Mouse (Mus musculus): ENCODE measurements at regions not wholly inside any gene's neighbourhood (a gene's known extent, or its start where the extent isn't known, plus 50 kb on each side); places are given as distances from the start of the nearest gene placed in this dataset.
A peak's percentile ranks its signal among the peaks of the same experiment; 100 is the strongest.

DNA sequence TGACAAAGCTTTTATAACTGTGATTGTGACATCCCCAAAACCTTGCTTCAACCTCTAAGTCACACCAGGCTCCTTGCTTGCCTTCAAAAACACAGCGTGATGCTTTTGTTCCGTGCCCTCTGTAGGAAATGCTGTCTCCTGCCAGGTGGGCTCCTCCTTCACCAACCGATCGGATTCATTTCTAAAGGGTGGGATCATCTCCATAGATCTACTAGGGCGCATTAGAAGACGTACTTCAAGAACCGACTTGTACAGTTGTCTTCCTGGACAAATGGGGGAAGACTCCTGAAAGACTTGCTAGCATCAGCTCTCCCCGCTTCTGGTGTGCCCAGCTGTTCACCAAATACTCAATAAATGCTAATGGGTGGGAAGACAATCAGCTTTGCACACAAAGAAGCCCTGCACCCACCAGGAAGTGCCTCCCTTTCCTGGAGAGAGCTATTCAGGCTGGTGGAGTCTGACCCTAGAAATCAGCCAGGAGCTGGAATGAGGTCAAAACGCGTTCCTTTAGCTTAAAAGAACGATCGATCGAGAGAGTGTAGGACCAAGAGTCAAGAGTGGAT, 53.0 kb downstream of the Hoxa1 start:
- Histone ChIP-seq H3K4me3 (replicated peaks) (no peak overlapping the region), H3K36me3 (no peaks in the 10 kb centered on the region), H3K27ac (no peak overlapping the region), H3K9me3 (no peaks in the 10 kb centered on the region), H3K4me1 (no peaks in the 10 kb centered on the region), H3K27me3 (replicated peaks) (0 out of 2 replicates have a peak, but pooled peaks cover 4% of the 10 kb centered on the region), H3K9ac (no peak overlapping the region), H3K4me2 (0 out of 2 replicates have a peak overlapping the region, but pooled peaks have one; percentile 14)
- WGBS, result 42% methylated on average over 13 of the region's 13 CpGs
- ATAC-seq (ENCODE audit: insufficient read depth, low FRiP score, low read depth), result no peak

DNA sequence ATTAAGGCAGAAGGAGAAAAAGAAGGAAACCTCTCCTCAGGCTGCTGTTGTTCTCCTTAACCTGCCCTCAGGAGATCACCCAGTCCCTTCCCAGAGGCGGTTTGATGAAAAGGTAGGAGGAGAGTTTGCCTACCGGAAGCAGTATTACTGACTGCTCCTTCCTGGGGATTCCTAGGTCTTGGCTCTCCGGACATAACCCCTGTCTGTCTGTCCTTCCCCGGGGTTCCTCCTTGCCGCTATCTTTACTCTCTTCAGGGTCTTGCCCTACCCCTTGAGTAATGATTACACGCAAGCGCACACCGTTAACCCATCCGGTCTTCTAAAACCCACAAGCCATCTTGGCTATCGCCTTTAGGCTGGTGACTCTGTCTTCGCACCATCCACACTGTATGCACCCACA, 54.0 kb downstream of the Hoxa1 start:
- 0 out of 2 replicates have a peak, but pooled peaks cover 4% of the 10 kb centered on the region for H3K27me3 ChIP-seq (replicated peaks)
- no peaks in the 10 kb centered on the region for H3K9me3 ChIP-seq
- no peak overlapping the region for H3K9ac ChIP-seq
- H3K36me3 ChIP-seq, result no peaks in the 10 kb centered on the region
- WGBS, result 91% methylated on average over 11 of the region's 11 CpGs
- no peak overlapping the region for H3K4me2 ChIP-seq
- H3K4me1 ChIP-seq, result no peaks in the 10 kb centered on the region
- no peak for ATAC-seq (ENCODE audit: insufficient read depth, low FRiP score, low read depth)
- no peak overlapping the region for H3K4me3 ChIP-seq (replicated peaks)
- no peak overlapping the region for H3K27ac ChIP-seq

DNA sequence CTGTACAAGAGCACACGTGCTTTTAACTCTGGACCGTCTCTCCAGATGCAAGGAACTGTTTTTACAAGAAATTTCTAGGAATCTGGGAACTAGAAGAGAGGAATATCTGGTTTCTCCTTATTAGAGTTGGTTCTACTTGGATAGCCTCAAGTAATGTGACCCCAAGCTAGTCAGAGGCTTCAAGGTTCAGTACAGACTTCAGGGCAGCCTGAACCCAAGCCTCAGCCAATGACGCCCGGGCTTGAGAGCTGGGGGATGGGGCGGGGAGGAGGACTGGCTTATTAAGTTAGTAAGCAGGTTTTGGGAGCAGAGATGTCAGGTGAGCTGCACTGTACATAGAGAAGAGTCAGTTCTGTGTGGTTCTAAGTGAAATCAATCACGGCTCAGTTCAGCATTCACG, 54.5 kb downstream of the Hoxa1 start:
- Histone ChIP-seq H3K9me3 (no peaks in the 10 kb centered on the region), H3K4me3 (replicated peaks) (no peak overlapping the region), H3K9ac (no peak overlapping the region), H3K27ac (no peak overlapping the region), H3K27me3 (replicated peaks) (0 out of 2 replicates have a peak, but pooled peaks cover 4% of the 10 kb centered on the region), H3K36me3 (no peaks in the 10 kb centered on the region), H3K4me1 (no peaks in the 10 kb centered on the region), H3K4me2 (no peak overlapping the region)
- ATAC-seq (ENCODE audit: insufficient read depth, low FRiP score, low read depth), result no peak
- 86% methylated on average over 7 of the region's 7 CpGs for WGBS

DNA sequence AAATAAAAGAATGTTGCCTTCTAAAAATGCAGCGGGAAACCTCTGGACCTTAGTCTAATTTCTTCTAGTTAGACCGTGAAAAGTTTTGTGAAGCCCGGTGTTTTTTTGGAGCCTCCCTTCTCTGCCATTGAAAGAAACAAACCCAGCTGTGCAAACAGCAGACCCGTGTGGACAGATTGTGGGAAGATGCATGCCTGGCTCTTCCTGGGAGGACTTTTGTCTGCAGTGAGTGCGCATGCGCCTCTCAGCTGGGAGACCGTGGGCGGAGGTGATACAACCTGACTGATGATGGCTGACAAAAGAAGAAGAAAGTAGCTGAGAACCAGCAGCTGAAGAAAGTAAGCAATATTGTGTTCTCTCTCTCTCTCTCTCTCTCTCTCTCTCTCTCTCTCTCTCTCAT, 55.4 kb downstream of the Hoxa1 start:
- Histone ChIP-seq H3K4me1 (no peaks in the 10 kb centered on the region), H3K4me3 (replicated peaks) (no peak overlapping the region), H3K4me2 (no peak overlapping the region), H3K36me3 (no peaks in the 10 kb centered on the region), H3K9ac (no peak overlapping the region), H3K27me3 (replicated peaks) (0 out of 2 replicates have a peak, but pooled peaks cover 4% of the 10 kb centered on the region), H3K27ac (no peak overlapping the region), H3K9me3 (no peaks in the 10 kb centered on the region)
- 44% methylated on average over 8 of the region's 8 CpGs for WGBS
- no peak for ATAC-seq (ENCODE audit: insufficient read depth, low FRiP score, low read depth)

- no peak overlapping the region for H3K4me2 ChIP-seq
- H3K9ac ChIP-seq, result no peak overlapping the region
- H3K4me1 ChIP-seq, result no peaks in the 10 kb centered on the region
- WGBS, result 43% methylated on average over 8 of the region's 8 CpGs
- H3K4me3 ChIP-seq (replicated peaks), result no peak overlapping the region
- no peak for ATAC-seq (ENCODE audit: insufficient read depth, low FRiP score, low read depth)
- no peak overlapping the region for H3K27ac ChIP-seq
- H3K9me3 ChIP-seq, result no peaks in the 10 kb centered on the region
- 0 out of 2 replicates have a peak, but pooled peaks cover 4% of the 10 kb centered on the region for H3K27me3 ChIP-seq (replicated peaks)
- no peaks in the 10 kb centered on the region for H3K36me3 ChIP-seq
Measured at GRCm38 (mm10) chr6:52102179-52102578, 55.9 kb downstream of the Hoxa1 start.

GRCm38 (mm10) chr6:52101209-52101608, 56.9 kb downstream of the Hoxa1 start:
- H3K4me3 ChIP-seq (replicated peaks), result no peak overlapping the region
- no peak overlapping the region for H3K9ac ChIP-seq
- 46% methylated on average over 6 of the region's 6 CpGs for WGBS
- H3K36me3 ChIP-seq, result no peaks in the 10 kb centered on the region
- H3K27ac ChIP-seq, result no peak overlapping the region
- H3K4me2 ChIP-seq, result no peak overlapping the region
- no peak for ATAC-seq (ENCODE audit: insufficient read depth, low FRiP score, low read depth)
- H3K9me3 ChIP-seq, result no peaks in the 10 kb centered on the region
- no peaks in the 10 kb centered on the region for H3K4me1 ChIP-seq
- 0 out of 2 replicates have a peak, but pooled peaks cover 4% of the 10 kb centered on the region for H3K27me3 ChIP-seq (replicated peaks)

- no peaks in the 10 kb centered on the region for H3K36me3 ChIP-seq
- H3K27me3 ChIP-seq (replicated peaks), result no peaks in the 10 kb centered on the region
- 87% methylated on average over 7 of the region's 7 CpGs for WGBS
- H3K4me2 ChIP-seq, result no peak overlapping the region
- no peaks in the 10 kb centered on the region for H3K9me3 ChIP-seq
- no peaks in the 10 kb centered on the region for H3K4me1 ChIP-seq
- ATAC-seq (ENCODE audit: insufficient read depth, low FRiP score, low read depth), result no peak
- H3K4me3 ChIP-seq (replicated peaks), result no peak overlapping the region
- H3K27ac ChIP-seq, result no peak overlapping the region
- H3K9ac ChIP-seq, result no peak overlapping the region
Measured at GRCm38 (mm10) chr6:52098851-52099250, 59.3 kb downstream of the Hoxa1 start.

- Histone ChIP-seq H3K4me1 (no peaks in the 10 kb centered on the region), H3K27me3 (replicated peaks) (no peaks in the 10 kb centered on the region), H3K4me3 (replicated peaks) (no peak overlapping the region), H3K9ac (no peak overlapping the region), H3K9me3 (no peaks in the 10 kb centered on the region), H3K36me3 (no peaks in the 10 kb centered on the region), H3K4me2 (no peak overlapping the region), H3K27ac (no peak overlapping the region)
- no peak for ATAC-seq (ENCODE audit: insufficient read depth, low FRiP score, low read depth)
- WGBS, result 94% methylated on average over 7 of the region's 7 CpGs
Measured at GRCm38 (mm10) chr6:52095575-52095974, 62.5 kb downstream of the Hoxa1 start.

GRCm38 (mm10) chr6:52091445-52091844, 66.7 kb downstream of the Hoxa1 start:
- Histone ChIP-seq H3K9ac (no peak overlapping the region), H3K27ac (no peak overlapping the region), H3K4me1 (no peaks in the 10 kb centered on the region), H3K4me2 (no peak overlapping the region), H3K9me3 (no peaks in the 10 kb centered on the region), H3K27me3 (replicated peaks) (no peaks in the 10 kb centered on the region), H3K36me3 (no peaks in the 10 kb centered on the region), H3K4me3 (replicated peaks) (no peak overlapping the region)
- WGBS, result 44% methylated on average over 5 of the region's 5 CpGs
- ATAC-seq (ENCODE audit: insufficient read depth, low FRiP score, low read depth), result no peak

- Histone ChIP-seq H3K27ac (no peak overlapping the region), H3K4me1 (no peaks in the 10 kb centered on the region), H3K9me3 (no peaks in the 10 kb centered on the region), H3K4me2 (no peak overlapping the region), H3K9ac (no peak overlapping the region), H3K27me3 (replicated peaks) (no peaks in the 10 kb centered on the region), H3K36me3 (no peaks in the 10 kb centered on the region), H3K4me3 (replicated peaks) (no peak overlapping the region)
- 39% methylated on average over 17 of the region's 17 CpGs for WGBS
- peak; percentile 22; the same call in 1 of the 2 replicates for ATAC-seq (ENCODE audit: insufficient read depth, low FRiP score, low read depth)
Measured at GRCm38 (mm10) chr6:52085932-52086643, 72.0 kb downstream of the Hoxa1 start.

GRCm38 (mm10) chr6:52084622-52085021, 72.3 kb upstream of the Skap2 start:
- 91% methylated on average over 2 of the region's 2 CpGs for WGBS
- no peak overlapping the region for H3K4me2 ChIP-seq
- no peaks in the 10 kb centered on the region for H3K4me1 ChIP-seq
- no peak overlapping the region for H3K27ac ChIP-seq
- H3K9ac ChIP-seq, result no peak overlapping the region
- no peak overlapping the region for H3K4me3 ChIP-seq (replicated peaks)
- no peaks in the 10 kb centered on the region for H3K36me3 ChIP-seq
- no peaks in the 10 kb centered on the region for H3K9me3 ChIP-seq
- H3K27me3 ChIP-seq (replicated peaks), result no peaks in the 10 kb centered on the region
- no peak for ATAC-seq (ENCODE audit: insufficient read depth, low FRiP score, low read depth)

- Histone ChIP-seq H3K4me1 (no peaks in the 10 kb centered on the region), H3K27me3 (replicated peaks) (no peaks in the 10 kb centered on the region), H3K4me2 (no peak overlapping the region), H3K9me3 (no peaks in the 10 kb centered on the region), H3K4me3 (replicated peaks) (no peak overlapping the region), H3K9ac (no peak overlapping the region), H3K27ac (no peak overlapping the region), H3K36me3 (no peaks in the 10 kb centered on the region)
- WGBS, result 24% methylated on average over 7 of the region's 7 CpGs
- ATAC-seq (ENCODE audit: insufficient read depth, low FRiP score, low read depth), result no peak
Measured at GRCm38 (mm10) chr6:52079501-52079900, 67.2 kb upstream of the Skap2 start.

All from stomach, embryonic 15.5 days (tissue).